Mouse (Mus musculus) c-Kit-positive CD71-negative TER-119-negative erythroid progenitor cells, embryonic 14.5 days (primary cell): ENCODE measurements around the gene Atmin.
A peak's percentile ranks its signal among the peaks of the same experiment; 100 is the strongest.

ENCODE experiments used
- DNase-seq: peaks from one replicate; pipeline ENCODE4 v3.0.0-alpha.2; 2013; ENCODE audit warnings: low read depth

The Atmin gene

GRCm38 (mm10) chr8:116943161-116943554, at the start of gene Atmin:
Gene Atmin (plus strand): TSS chr8:116943393.
- peak; percentile 72 for DNase-seq

DNA sequence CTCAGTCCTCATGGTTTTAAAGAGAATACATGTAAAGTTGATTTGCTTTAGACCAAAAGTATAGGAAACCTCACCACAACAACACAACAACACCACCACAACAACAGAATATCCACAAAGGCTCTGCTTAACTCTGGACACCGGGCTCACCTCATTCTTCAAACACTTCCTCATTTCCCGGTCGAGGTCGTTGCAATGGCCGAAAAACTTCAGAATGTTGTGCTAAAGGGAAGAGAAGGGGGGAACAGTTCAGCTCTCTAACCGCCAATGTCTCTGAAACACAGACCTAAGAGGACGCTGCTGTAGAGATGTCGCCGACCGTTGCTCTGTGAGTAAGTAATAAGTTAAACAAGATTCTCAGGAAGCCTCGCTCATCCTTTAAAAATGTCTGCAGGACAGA, 49.3 kb upstream of the Atmin start:
- no peak for DNase-seq

- no peak for DNase-seq
Observed at GRCm38 (mm10) chr8:116895521-116895920, 47.7 kb upstream of the Atmin start.

DNA sequence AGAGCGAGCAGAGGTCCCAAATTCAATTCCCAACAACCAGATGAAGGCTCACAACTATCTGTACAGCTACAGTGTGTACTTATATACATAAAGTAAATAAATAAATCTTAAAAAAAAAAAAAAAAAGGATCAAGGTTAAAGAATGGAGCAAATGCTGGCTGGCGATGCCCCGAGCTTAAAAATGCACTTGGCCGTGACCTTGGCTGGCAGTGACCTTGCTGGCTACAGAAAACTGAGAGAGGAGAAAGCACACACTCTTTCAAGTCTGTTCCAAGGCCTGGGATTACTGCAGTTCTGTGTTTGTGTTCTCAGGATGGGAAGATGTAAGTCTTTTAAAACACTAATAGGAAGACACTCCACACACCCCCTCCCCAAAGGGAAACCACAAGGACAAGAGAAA, 38.5 kb upstream of the Atmin start:
- no peak for DNase-seq

- DNase-seq: no peak
Observed at GRCm38 (mm10) chr8:116905252-116905651, 37.9 kb upstream of the Atmin start.

- no peak for DNase-seq
Observed at GRCm38 (mm10) chr8:116905836-116906235, 37.4 kb upstream of the Atmin start.

- DNase-seq: no peak
Observed at GRCm38 (mm10) chr8:116921005-116921336, 22.2 kb upstream of the Atmin start.

GRCm38 (mm10) chr8:116921337-116922059, 21.7 kb upstream of the Atmin start, which contains the start of the genes Cmc2 and Cenpn:
Gene Cmc2 (minus strand): TSS chr8:116921455.
Gene Cenpn (plus strand): TSS chr8:116921730.
- peak; percentile 97 for DNase-seq

DNA sequence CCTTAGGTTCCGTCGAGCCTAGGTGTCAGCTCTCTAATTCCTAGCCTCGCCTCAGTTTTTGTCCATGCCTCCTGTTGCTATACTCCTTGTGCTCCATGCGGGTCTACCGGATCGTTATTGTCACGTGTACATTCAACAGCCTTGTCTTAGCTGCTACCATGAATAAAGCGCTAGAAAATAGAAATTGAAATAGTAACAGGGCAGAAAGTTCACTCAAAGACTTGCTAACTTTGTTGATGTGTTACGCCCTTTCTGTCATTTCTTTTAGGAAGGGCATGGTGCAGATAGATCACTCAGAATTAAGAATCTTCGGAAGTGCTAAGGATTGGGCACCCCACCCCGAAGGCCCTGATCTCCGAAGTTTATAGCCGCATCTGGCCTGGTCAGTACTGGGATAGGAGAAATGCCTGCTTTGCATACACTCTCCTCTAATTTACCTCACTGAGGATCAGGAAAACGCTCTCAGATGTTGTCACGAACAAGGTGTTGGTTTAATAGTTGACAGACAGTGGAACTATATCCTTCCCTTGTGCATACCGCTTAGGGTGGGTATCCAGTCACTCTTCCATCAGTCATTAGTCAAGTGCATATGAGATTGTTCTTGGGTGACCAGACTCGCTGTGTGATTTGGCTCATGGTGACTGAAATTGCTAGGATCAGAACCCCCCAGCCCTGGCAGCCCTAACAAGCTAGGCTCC, 21.0 kb upstream of the Atmin start:
- DNase-seq: no peak

- no peak for DNase-seq
Observed at GRCm38 (mm10) chr8:116923526-116923925, 19.7 kb upstream of the Atmin start.

DNA sequence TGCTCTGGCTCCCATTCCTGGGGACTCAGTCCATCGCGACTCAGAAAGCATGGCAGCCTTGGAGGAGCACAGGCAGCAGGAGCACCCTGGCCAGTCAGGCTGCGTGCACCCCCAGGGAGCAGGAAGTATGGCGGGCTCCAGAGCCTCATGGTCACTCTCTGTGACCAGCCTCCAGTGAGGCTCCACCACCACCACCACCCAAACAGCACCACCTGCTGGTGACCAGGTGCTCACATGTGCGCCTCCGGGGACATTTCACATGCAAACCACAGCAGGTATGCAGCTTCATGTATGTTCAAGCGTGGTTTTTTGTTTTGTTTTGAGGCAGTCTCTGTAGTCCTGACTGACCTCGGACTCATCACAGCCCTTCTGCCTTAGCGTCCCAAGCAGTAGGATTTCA, 15.3 kb upstream of the Atmin start:
- no peak for DNase-seq

DNA sequence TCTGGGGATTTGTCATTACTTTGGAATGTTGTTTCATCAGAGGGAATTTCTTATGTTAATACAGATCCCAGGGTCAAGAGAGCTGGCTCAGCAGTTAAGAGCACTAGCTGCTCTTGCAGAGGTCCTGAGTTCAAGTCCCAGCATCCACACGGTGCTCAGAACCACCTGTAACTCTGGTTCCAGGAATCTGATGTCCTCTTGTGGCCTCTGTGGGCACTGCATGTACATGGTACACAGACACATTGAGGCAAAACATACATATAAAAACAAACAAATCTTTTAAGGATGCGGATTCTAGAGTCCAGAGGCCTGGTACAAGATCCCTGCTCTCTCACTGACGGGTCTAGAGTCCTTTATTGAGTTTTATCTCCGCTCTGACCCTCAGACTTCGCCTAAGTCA, 14.6 kb upstream of the Atmin start:
- DNase-seq: no peak

- DNase-seq: no peak
Observed at GRCm38 (mm10) chr8:116934976-116935375, 8.2 kb upstream of the Atmin start.

DNA sequence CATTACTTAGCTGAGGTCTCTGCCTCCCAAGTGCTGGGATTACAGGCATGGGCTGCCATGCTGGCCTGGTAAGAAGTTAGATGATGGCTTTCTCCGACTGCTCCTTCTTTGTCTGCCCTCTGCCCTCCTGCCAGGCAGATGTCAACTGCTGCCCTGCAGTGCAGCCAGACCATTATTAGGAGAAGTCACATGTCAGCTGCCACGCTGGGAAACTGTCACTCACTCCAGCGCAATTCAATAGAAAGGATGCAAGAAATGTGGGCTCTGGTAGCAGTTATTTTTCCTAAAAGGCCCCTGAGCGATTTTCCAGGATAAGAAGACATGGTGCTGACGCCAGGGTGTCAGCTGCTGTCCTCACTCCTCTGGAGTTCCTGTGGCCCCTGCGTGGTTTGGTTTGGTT, 7.7 kb upstream of the Atmin start:
- DNase-seq: no peak

DNA sequence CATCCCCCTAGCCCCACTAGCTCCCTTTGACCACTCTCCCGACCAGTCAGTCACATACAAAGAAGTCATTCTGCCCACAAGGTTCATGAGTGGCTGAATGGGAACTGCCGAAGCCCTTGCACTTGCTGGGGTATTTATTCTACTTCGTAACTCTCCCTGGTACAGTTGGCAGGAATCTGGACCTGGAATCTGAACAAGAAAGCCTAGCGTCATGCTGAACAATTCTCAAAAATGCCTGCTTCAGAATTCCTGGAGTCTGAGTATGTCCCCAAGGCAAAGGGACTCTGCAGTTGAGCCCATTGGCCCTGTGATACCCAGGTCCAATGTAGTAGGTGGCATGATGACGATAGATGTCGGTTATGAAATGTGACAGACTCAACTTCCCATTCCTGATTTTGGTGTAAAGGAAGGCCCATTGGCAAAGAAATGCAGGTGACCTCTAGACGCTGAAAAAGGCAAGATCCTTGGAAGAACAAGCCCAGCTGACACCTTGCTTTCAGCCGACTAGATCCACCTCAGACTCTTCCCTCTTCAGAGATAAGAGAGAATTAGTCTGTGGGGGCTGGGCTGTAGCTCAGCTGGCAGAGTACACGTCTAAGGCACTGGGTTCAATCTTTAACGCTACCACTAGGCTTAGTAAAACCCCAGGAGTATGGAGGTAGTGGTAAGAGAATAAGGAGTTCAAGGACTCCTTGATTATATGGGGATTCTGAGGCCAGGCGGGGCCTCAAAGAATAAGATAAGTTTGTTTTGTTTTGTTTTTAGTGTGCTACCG, 722 bp upstream of the Atmin start:
- no peak for DNase-seq

- DNase-seq: no peak
Observed at GRCm38 (mm10) chr8:116943555-116944384, 577 bp downstream of the Atmin start.

GRCm38 (mm10) chr8:116944385-116944696, 1.1 kb downstream of the Atmin start:
- DNase-seq: no peak

DNA sequence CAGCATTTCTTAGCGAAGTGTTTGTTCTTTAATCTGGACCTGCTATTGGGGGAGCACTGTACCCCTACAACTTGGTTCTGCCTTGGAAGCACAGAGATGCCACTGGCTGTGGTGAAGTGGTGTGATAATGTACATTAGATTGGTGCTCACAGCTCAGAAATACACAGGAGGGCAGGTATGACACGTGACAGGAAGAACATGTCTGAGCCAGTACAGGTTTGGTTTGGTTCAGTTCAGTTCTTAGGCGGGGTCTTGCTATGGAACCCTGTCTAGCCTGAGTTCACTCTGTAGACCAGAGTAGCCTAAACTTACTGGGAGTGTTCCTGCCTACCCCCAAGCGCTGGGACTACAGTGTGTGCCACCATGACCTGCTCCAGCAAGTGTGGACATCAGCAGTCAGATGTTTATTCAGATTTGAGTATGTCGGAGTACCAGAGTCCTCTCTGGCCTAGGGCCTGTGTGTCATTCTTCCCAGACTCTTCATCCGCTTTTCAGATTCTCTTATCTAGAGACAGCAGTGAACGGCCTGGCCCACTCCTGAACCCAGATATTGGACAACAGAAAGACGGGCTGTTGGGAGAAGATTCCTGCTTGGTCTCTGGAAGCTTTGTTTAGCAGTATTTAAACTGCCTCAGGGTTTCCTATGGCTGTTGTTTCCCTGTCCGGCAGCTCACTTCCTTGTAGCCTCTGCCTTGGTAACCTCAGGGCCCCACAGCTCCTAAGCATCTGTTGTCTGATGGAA, 2.1 kb downstream of the Atmin start:
- no peak for DNase-seq

- DNase-seq: no peak
Observed at GRCm38 (mm10) chr8:116946268-116946838, 3.2 kb downstream of the Atmin start.

GRCm38 (mm10) chr8:116946851-116947250, 3.7 kb downstream of the Atmin start:
- DNase-seq: no peak

DNA sequence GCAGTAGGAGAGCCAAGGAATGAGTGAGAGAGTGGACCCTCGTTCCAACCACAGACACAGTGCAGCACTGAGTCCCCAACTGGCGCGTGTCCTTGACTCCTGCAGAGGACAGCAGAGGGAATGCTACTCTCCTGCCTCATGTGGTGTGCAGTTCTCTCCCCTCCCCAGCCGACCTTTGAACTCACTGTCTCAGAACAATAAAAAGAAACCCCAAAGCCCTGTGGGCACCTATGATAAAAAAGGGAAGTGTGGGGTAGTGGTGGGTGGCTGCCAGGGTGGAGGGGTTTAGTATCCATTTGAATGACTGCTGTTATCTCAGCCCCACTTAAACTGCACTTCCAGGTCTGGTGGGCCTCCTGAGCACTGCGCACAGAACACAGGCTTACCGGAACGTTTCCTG, 4.4 kb downstream of the Atmin start:
- DNase-seq: no peak
